Mouse (Mus musculus) fibroblast of lung, adult 2 months (primary cell): ENCODE results near the gene Dop1a.

Experiments used
- DNase-seq: peaks from one replicate; pipeline ENCODE4 v3.0.0-alpha.2; 2011; ENCODE audit warnings: low read depth

Dop1a gene

DNA sequence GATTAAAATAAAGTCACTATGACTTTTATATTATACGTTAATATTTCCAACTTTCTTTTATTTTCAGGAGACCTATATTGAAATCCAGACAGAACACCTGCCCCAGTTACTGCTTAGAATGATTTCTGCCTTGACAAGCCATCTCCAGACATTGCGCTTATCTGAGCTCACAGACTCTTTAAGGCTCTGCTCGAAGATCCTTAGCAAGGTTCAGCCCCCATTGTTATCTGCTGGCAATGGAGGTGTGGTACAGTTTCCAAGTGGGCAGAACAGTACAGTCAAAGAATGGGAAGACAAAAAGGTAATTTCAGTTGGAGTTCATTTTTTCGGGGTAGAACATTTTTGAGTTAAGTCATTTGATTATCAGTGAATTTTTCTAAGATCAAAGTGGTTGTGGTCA is 40.5 kb downstream of the Dop1a start:
- no peak for DNase-seq

DNA sequence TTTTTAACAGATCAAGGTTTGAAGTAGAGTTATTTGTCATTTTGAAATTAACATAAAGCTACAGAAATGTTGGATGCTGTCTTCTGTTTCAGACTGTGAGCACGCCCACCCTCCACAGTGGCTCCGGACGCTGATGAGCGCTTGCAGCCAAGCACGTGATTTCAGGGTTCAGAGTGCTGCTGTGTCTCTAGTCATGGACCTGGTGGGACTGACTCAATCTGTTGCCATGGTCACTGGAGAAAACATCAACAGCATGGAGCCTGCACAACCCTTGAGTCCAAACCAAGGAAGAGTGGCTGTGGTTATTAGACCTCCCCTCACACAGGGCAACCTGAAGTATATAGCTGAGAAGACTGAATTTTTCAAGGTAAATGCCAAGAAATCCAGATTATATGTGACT is 46.8 kb downstream of the Dop1a start:
- DNase-seq, result no peak

DNA sequence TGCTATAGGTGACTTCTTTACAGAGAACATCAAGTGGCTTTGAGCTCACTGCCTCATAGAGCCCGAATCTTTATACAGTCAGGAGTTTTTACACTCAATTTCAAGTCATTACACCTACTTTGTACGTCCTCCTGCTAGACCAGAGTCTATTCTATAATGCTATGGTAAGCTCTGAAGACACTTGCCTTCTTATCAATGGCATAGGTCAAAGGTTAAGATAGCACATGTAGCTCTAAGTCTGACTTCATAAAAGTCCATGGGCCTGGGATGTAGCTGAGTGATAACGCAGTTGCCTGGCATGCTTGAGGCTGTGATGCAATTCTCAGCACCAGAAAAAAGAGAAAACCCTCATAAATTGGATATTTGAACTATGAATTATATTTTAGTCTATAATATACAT is 47.4 kb downstream of the Dop1a start:
- no peak for DNase-seq

DNA sequence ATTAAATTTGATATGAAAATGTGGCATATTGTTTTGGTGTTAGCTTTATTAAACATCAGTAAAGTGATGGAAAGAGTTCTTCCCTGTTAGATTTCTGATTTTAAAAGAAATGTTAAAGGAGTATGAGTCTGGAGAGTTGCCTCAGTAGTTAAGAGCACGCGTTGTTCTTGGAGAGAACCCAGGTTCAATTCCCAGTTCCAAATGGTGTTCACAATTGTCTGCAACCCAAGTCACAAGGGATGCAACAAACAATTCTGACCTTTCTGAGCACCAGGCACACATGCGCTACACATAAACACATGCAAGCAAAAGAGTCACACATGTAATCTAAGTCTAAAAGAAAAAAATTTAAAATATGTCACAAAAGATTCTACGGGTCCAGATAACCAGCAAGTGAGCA is 47.8 kb downstream of the Dop1a start:
- DNase-seq, result no peak

DNA sequence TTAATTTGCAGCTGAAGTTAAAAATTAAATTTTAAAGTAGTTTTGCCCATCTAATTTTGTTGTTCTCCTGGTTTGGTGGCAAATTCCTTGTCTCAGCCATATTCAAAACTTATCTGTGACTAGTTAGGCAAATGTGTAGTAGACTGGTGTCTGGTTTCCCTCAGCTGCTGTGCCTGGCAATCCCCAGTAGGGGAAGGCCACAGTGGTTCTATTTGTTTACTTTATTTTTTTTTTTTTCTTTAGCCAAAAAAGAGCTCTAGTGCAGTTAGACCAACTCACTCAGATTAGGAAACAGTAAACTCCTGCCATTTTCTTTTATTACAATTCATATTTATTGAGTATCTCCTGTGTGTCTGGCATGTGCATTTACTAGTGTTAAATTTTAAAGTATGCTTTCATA is 55.4 kb downstream of the Dop1a start:
- DNase-seq, result peak; percentile 12

DNA sequence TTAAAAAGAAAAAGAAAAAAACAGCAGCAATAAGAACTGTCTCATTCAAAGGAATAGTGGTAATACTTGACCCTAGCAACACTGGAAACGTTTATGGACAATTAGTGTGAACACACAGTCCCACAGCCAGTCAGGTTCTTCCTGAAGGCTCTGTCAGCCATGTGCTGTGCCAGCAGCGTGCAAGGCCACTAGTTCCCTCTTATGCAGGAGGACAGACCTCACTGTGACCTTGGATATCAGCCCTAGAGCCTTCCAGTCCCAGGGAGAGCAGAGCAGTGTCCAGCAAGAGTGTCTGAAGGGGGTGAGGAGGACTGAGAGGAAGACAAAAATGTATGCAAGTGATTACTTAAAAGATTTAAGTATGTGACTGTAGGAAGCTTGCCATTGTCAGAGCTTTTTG is 58.6 kb downstream of the Dop1a start:
- DNase-seq, result no peak

DNA sequence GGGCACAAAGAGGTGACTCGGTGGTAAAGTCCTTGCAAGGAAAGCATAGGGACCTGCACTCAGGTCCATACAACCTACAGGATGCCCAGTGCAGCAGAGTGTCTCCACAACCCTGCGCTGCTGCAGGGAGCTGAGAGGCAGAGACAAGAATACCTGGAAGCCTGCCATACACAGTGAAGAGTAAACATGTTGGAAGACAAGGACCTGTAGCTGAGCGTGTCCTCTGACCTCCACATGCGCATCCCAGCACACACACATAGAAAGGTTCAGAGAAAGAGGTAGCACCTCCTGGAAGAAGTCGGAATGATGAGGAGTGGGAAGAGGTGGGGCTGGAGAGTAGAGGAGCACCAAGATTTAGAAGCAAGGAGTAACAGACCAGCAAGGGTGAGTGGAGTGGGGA is 67.1 kb downstream of the Dop1a start:
- no peak for DNase-seq

DNA sequence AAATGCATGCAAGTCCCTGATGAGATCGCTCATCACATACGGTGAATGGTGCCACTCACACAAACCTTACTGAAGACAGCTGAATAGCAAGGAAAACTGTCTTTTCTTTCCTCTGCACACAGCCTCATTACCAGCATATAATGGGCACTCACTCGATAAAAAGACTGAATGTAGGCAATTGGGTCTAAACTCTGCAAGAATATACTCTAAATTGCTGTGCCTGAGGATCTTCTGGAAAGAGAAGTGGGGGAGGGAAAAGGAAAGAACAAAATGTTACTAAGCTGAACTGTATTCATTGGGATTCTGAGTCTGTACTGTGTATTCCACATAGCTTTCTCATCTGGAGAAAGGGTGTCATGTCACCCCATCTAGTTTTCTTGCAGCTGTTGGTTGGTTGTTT is 76.5 kb downstream of the Dop1a start:
- no peak for DNase-seq

DNA sequence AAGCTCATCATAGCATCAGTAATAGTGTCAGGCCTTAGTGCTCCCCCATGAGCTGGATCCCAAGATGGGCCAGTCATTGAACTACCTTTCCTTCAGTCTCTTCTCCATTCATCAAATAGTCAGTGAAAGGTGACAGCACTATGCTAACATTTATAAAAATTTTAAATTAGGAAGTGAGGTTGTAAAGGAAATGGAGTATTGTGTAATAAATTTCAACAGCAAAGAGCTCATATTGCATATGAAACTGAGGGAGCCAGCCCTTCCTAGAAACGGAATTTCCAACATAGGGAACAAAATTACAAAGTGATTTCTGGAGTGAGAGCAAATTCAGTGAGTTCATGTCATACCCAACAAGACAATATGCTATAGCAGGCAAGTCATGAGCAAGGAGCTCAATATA is 77.6 kb downstream of the Dop1a start:
- DNase-seq, result no peak

DNA sequence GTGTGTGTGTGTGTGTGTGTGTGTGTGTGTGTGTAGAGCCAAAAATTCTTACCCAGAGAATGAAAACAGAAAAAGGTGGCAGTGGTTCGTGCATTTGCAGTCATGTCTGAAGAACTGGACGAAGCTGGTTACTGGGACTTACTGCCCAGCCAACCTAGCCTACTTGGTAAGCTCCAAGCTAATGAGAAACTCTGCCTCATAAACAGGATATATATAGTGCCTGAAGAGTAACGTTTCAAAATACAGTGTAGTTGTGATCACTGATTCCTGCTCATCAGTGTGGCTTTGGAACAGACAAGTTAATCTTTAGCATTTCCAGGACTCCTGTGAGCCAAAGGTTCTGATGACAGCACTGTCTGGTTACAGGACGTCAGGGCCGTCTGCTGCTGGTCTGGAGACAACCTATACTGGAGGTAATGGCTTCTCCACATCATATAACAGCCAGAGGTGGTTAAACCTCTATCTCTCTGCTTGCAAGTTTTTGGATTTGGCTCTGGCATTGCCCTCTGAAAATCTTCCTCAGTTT is 82.7 kb downstream of the Dop1a start:
- DNase-seq, result no peak

DNA sequence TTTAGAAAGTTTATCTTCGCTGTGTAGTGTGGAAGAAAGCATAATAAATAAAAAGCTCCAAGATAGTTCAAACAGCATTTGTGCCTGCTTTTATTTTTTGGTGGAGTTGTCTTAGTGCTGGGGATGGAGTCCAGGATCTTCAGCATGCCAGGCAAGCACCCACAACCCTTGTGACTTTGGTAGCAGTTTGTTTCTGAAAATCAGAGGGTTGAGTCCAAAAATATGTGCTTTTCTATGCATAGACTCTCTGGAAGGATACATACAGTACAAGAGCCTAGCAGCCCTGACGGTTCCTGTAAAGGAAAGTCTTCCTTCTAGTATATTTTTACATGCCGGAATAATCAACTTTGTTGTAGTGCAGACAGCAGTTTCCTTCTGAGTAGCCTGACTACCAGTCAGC is 83.8 kb downstream of the Dop1a start:
- DNase-seq, result no peak

DNA sequence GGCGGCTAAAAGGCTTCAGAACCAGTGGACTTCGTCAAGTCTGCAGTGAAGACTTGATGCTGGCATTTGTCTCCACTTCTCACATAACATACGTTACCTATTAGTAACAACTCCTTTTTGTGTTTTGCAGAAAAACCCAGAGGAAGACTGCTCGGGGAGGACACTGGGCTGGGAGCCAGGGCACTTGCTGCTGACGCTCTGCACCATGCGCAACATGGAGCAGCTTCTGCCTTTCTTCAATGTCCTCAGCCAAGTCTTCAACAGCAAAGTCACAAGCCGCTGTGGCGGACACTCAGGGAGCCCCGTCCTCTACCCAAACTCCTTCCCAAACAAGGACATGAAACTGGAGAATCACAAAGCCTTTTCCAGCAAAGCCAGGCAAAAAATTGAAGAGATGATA is 86.9 kb downstream of the Dop1a start:
- DNase-seq, result no peak

DNA sequence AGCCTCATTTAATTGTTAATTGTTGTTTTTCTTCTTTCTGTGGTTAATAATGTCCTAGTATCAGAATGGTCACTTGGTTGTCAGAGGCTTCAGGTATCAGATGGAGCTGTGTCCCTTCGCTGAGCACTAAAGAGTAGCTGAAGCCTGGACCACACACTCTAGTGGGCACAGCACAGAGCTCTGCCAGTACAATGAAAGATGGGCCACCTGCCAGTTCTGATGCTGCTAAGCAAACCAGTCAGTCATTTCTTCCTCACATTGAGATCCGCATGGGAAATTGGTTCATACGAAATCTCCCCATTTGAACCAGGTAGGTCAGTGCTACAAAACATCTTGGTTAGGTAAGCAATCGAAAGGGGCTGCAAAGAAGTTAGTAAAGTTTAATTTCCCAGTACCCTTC is 87.7 kb downstream of the Dop1a start:
- DNase-seq, result no peak

DNA sequence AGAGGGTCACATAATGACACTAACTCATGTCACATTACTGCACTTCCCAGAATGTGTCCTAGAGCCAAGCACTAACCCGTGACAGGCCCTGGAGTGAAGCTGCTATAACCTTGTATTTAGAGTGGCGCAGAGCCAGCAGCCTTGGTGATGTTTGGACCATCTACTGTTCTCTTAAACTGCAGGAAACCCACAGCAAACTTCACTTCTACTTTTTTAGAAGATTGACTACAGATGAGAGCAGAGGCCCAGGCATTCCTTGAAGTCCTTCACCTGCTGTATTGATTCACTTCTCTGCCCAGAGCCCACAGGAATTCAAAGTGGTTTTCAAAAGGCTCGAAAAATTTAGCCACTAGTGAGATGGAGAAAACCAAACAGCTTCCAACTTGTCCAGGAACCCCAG is 93.6 kb downstream of the Dop1a start:
- peak; percentile 66 for DNase-seq

DNA sequence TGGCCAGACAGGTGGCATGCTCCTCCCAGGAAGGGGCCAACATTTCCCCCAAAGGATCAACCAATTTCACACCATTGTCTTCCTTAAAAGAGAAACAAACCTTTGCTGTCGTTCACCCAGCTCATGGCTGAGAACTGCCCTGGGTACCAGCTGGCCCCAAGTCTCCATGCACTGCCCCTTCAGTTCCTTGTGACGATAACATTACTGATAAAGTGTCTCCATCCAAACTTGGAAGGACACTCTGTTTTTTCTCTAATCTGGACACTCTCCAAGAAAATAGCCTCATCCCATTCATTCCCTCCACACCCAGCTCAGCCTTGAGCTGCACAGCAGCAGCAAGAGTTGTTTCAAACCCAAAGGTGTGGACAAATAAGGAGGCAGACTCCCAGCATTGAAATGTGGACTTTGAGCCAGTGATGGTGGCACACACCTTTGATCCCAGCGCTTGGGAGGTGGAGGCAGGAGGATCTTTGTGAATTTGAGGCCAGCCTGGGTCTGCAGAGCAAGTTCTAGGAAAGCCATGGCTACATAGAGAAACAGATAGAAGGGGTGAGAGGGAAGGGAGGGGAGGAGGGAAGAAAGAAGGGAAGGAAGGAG is 102.5 kb downstream of the Dop1a start:
- no peak for DNase-seq

DNA sequence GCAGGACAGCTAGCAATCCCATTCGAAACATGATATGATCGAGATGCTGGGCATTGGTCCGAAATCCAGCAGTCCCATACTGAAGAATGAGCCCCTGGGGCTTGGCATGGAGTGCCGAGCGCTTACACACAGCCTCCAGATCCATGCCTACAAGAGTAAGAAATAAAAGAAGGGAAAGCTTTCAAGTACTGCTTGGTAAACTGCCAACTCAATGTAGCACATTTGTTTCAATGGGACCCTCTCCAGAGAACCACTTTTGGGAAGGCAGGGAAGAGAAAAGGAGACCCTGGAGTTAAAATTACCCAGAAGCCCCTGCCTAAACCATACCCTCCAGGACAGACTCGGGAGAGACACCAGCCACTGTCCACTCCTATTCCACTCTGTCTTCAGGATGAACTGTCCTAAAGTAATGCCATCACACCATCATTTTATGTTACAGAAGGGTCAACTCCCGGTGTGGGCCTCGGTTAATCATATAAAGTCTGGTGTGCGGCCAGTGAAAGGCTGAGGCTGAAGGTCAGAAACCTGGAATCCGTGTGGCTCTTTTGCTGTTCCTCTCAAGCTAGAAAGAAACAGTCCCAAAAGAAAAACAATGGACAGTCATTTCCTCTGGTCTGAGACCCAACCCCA is 103.4 kb downstream of the Dop1a start:
- DNase-seq, result no peak

DNA sequence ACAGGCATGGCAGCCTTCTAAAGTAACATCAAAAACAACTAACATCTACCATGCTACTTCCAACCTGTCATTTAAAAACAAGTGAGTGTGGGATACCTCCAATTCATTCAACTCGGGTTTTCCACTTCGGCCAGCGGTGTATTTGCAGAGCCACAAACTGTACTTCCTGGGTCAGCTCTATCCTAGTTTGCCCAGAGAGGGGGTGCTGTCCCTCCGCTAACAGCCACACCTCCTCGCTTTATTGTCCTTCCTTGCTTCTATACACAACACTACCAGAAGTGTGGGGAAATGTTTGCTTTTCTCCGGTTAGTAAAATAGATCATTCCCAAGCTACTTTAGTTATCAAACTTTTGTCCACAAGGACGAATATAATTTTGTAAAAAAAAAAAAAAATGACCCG is 104.0 kb downstream of the Dop1a start:
- no peak for DNase-seq

DNA sequence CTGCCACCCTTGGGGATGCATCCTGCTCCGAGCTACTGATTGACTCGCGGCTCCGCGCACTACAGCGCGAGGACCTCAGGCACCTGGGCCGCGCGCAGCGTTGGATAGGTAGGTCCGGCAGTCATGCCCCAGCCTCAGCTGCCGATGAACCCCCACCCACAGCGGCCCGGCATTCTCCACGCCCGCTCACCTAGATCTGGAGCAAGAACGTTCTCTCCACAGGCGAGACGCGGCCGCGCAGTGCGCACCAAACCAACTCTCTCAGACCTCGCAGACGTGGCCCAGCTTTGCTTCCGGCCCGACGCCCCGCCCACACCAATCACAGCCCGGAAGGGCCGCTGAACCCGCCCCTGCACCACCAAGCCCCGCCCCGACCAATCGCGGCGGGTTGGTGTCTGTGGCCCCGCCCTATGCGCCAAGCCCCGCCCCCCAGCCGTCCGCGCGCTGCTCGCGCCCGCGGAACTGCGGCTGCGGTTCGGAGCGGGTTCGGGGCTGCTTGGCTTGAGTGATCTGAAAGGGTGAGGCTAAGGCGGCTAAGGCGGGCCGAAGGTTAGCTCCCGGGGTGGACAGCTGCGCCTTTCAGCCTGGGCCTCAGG is 104.7 kb downstream of the Dop1a start, which contains the start of the genes Pgm3 and Rwdd2a:
Pgm3 (minus strand) TSS at position 303 of the 596 bp plus-strand sequence.
Rwdd2a (plus strand) TSS at position 452 of the 596 bp plus-strand sequence.
- peak; percentile 61 for DNase-seq

DNA sequence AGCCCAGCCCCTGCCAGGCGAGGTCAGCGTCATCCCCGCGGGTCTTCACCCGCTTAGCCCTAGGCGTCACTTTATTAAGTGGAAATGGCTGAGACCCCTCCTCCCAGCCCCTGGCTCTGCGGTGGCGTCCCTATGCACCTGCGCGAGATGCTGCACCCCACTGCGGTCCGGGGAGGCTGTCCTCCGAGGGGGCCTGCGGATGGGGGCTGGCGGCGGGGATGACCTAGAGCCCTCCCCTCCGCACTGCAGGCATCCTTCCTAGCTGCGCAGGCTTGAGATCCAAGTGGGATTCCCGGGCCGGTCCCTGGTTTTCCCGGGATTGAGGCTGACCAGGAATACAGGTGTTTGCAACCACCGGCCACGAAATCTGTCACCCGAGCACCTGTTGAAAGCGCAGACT is 105.2 kb downstream of the Dop1a start:
- DNase-seq, result no peak

DNA sequence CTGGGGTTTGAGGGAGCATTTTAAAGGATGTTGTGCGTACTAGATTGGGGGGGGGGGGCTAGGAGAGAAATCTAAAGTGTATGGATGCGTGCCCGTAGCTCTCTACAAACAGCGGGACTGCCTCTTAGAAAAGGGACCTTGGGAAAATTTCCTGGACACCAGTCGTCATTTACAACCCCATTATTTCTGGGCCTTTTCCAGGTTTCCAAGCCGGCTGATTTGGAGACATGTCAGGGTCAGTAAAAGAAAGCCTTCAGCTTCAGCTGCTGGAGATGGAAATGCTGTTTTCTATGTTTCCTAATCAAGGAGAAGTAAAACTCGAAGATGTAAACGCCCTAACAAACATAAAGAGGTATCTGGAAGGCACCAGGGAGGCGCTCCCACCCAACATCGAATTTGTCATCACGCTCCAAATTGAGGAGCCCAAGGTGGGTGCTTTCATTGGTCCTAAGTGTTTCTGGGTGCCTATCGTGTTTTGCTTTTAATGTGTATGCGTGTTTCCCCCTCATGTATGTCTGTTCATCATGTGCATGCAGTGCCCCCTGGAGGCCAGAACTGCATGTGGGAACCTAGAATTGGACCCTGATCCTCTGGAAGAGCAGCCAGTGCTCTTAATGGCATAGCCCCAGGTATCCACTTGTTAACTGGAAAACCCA is 105.8 kb downstream of the Dop1a start:
- DNase-seq, result no peak

DNA sequence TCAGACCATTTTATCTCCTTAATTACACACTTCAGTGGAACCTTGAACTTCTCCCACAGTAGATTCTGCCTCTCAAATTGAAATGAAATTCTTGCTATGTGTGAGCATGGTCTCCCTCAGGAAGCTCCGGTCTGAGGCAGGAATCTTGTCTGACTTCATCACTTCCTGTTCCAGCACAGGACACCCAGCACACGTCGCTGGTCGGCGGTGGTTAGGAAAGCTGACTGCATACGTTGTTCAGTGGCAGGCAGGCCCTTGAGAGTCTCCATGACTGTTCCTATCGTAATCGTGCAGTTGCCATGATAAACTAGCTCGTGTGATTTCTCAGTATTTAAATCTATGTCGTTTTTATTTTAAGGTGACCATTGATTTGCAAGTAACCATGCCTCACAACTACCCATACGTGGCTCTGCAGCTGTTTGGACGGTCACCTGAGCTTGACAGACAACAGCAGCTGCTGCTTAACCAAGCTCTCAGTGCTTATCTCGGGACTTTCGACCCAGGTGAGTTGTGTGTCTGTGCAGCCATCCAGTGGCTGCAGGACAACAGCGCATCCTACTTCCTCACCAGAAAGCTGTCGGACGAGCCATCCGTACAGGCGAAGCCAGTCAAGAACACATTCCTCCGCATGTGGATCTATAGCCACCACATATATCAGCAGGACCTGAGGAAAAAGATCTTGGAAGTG is 106.8 kb downstream of the Dop1a start:
- DNase-seq, result no peak

DNA sequence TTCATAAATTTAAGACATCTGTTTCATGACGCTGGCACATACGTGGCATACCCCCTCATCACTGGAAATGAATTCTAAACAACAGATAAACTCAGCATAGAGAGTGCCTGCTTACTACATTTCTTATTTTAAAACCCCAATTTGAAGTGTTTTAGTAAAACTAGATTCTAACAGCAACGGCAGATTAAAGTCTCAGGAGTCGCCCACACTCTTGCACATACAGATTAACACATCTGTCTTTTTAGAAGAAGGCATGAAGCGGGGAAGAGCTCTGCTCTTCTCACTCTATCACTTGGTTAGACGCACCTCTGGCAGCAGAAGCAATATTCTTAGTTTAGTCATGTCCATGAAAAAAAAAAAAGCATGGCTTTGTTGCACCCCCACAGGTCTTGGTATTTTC is 108.2 kb downstream of the Dop1a start:
- no peak for DNase-seq
